Mouse (Mus musculus) erythroid progenitor cell, adult 5-6 weeks (primary cell): ENCODE data around the gene Bend5. TPM values are rescaled to one million over a fixed set of nuclear protein-coding genes. Genes with fewer than 3 reads are reported as not detected.

Experiments used
- ATAC-seq: replicated peaks from 2 replicates; pipeline ENCODE4 v1.8.0; 2016; ENCODE audit warnings: moderate number of reproducible peaks, mild to moderate bottlenecking, moderate TSS enrichment, inconsistent platforms; ENCODE audit not compliant: poor library complexity, low FRiP score, severe bottlenecking
- total RNA-seq, 2 experiments: library from RNA; stranded (forward) in 1 of 2; stranded (reverse) in 1 of 2; fragments of 150-400 nt in 1 of 2; fragments of 186-747, 209-891 nt in 1 of 2; gene quantifications; 2 replicates each; pipeline versions ENCODE4 v1.2.3 to v1.2.4; 2015 to 2017; ENCODE audit warnings: low replicate concordance in 2 of 2

The Bend5 gene
- total RNA-seq (2015; ENCODE audit: low replicate concordance) (13.0 TPM in 1 of 2 replicates, not detected in the other), total RNA-seq (2017; ENCODE audit: low replicate concordance) (2.8 TPM in 1 of 2 replicates, not detected in the other)

GRCm38 (mm10) chr4:111414818-111415488, at the start of gene Bend5:
Bend5 (plus strand) TSS chr4:111415006.
- ATAC-seq, result no peak

GRCm38 (mm10) chr4:111367771-111368170, 47.0 kb upstream of the Bend5 start:
- ATAC-seq, result no peak

- no peak for ATAC-seq
Measured at GRCm38 (mm10) chr4:111377159-111377558, 37.6 kb upstream of the Bend5 start.

- no peak for ATAC-seq
Measured at GRCm38 (mm10) chr4:111378071-111378470, 36.7 kb upstream of the Bend5 start.

GRCm38 (mm10) chr4:111383101-111383500, 31.7 kb upstream of the Bend5 start:
- no peak for ATAC-seq

- no peak for ATAC-seq
Measured at GRCm38 (mm10) chr4:111390736-111391135, 24.1 kb upstream of the Bend5 start.

GRCm38 (mm10) chr4:111399784-111400183, 15.0 kb upstream of the Bend5 start:
- no peak for ATAC-seq

- no peak for ATAC-seq
Measured at GRCm38 (mm10) chr4:111400676-111401075, 14.1 kb upstream of the Bend5 start.

- ATAC-seq, result no peak
Measured at GRCm38 (mm10) chr4:111403243-111403642, 11.6 kb upstream of the Bend5 start.

- no peak for ATAC-seq
Measured at GRCm38 (mm10) chr4:111410731-111411130, 4.1 kb upstream of the Bend5 start.

- ATAC-seq, result no peak
Measured at GRCm38 (mm10) chr4:111414399-111414798, 407 bp upstream of the Bend5 start.

GRCm38 (mm10) chr4:111416126-111416525, 1.3 kb downstream of the Bend5 start:
- ATAC-seq, result no peak

GRCm38 (mm10) chr4:111416551-111416950, 1.7 kb downstream of the Bend5 start:
- no peak for ATAC-seq

- ATAC-seq, result no peak
Measured at GRCm38 (mm10) chr4:111417716-111418115, 2.9 kb downstream of the Bend5 start.

- ATAC-seq, result no peak
Measured at GRCm38 (mm10) chr4:111419476-111419875, 4.7 kb downstream of the Bend5 start.

- no peak for ATAC-seq
Measured at GRCm38 (mm10) chr4:111420031-111420430, 5.2 kb downstream of the Bend5 start.

- no peak for ATAC-seq
Measured at GRCm38 (mm10) chr4:111420955-111421354, 6.1 kb downstream of the Bend5 start.

- ATAC-seq, result no peak
Measured at GRCm38 (mm10) chr4:111421785-111422184, 7.0 kb downstream of the Bend5 start.

GRCm38 (mm10) chr4:111424371-111424950, 9.7 kb downstream of the Bend5 start:
- ATAC-seq, result no peak

GRCm38 (mm10) chr4:111425170-111425569, 10.4 kb downstream of the Bend5 start:
- ATAC-seq, result no peak

GRCm38 (mm10) chr4:111431186-111431585, 16.4 kb downstream of the Bend5 start:
- ATAC-seq, result no peak
